19 mouse cellular contexts compared by ENCODE assay signal in genomic region chr7:37837883-37838282, GRCm38 (mm10).
DNase-seq lines count a peak whose midpoint lies in the region; ATAC-seq lines count a peak whose summit lies in the region.
"Had no signal": no experiment of that assay in that cellular context is flagged by ENCODE, and none has a peak within 500 bp of the region (broad histone marks: within the 10 kb centered on the region; RNA-seq: fewer than 3 reads in every experiment).

No protein-coding gene starts in this region.

- no peaks in the 10 kb centered on the region for H3K36me3 ChIP-seq in lung, embryonic 16.5 days (ENCODE audit: control insufficient read depth, insufficient read depth, low read length)
- H3K36me3 ChIP-seq in heart, embryonic 11.5 days (ENCODE audit: control insufficient read depth, insufficient read depth, low read length) = no peaks in the 10 kb centered on the region
- H3K36me3 ChIP-seq: hindbrain, embryonic 10.5 days; limb, embryonic 12.5 days; liver, embryonic 13.5 days; lung, embryonic 15.5 days; midbrain, embryonic 12.5 days had no signal

- no peak for DNase-seq in lung, postnatal 25 days (ENCODE audit: low spot score)
- DNase-seq in brain, adult 2 months (ENCODE audit: low read depth, low spot score) = peak; percentile 35
- DNase-seq in heart, postnatal 4 days = peak; percentile 44
- DNase-seq in urinary bladder, postnatal 4 days (ENCODE audit: low spot score in 2 of 2) = no peak
- DNase-seq in gastrocnemius, adult 8-10 months (ENCODE audit: low spot score in 2 of 2) = no peak
- DNase-seq: cerebellum, adult 11-12 months; cerebellum, postnatal 36 days; gastrocnemius, postnatal 10 days; kidney, adult 2 months; kidney, postnatal 25 days; liver, embryonic 13.5 days; right cerebral cortex, postnatal 4 days; thymus, postnatal 4 days had no signal

- H3K4me1 ChIP-seq in lung, embryonic 16.5 days (replicated peaks; ENCODE audit: control insufficient read depth, insufficient read depth, low read length) = peaks cover 2% of the 10 kb centered on the region; the same call in 1 of the 2 replicates
- peaks cover 20% of the 10 kb centered on the region for H3K4me1 ChIP-seq in heart, embryonic 11.5 days (ENCODE audit: control insufficient read depth, insufficient read depth, low read length)
- H3K4me1 ChIP-seq: liver, embryonic 13.5 days had no signal

- H3K27me3 ChIP-seq in lung, embryonic 16.5 days (ENCODE audit: control insufficient read depth, insufficient read depth, low read depth, low read length) = no peaks in the 10 kb centered on the region
- H3K27me3 ChIP-seq in heart, embryonic 11.5 days (ENCODE audit: control insufficient read depth, insufficient read depth, low read length) = no peaks in the 10 kb centered on the region
- H3K27me3 ChIP-seq: limb, embryonic 12.5 days; liver, embryonic 13.5 days; midbrain, embryonic 12.5 days had no signal

- no peak overlapping the region for H3K4me2 ChIP-seq in lung, embryonic 16.5 days (ENCODE audit: low read depth, low read length)
- no peak overlapping the region for H3K4me2 ChIP-seq in heart, embryonic 11.5 days
- H3K4me2 ChIP-seq: limb, embryonic 12.5 days; liver, embryonic 13.5 days; lung, embryonic 15.5 days; midbrain, embryonic 12.5 days had no signal

- no peaks in the 10 kb centered on the region for H3K9me3 ChIP-seq in lung, embryonic 16.5 days (ENCODE audit: control insufficient read depth, low read length)
- H3K9me3 ChIP-seq in heart, embryonic 11.5 days (replicated peaks; ENCODE audit: control insufficient read depth, low read length) = no peaks in the 10 kb centered on the region
- H3K9me3 ChIP-seq: hindbrain, embryonic 10.5 days; limb, embryonic 12.5 days; liver, embryonic 13.5 days; lung, embryonic 15.5 days; midbrain, embryonic 12.5 days had no signal

- WGBS in lung, embryonic 16.5 days = 58% methylated on average over 5 of the region's 5 CpGs
- WGBS in heart, embryonic 11.5 days (ENCODE audit: insufficient replicate concordance) = 52% methylated on average over 5 of the region's 5 CpGs

- no peak overlapping the region for H3K4me3 ChIP-seq in lung, embryonic 16.5 days (ENCODE audit: low read length)
- no peak overlapping the region for H3K4me3 ChIP-seq in heart, embryonic 11.5 days (ENCODE audit: low read depth, low read length)
- H3K4me3 ChIP-seq: hindbrain, embryonic 10.5 days; limb, embryonic 12.5 days; liver, embryonic 13.5 days; lung, embryonic 15.5 days; midbrain, embryonic 12.5 days had no signal

- H3K9ac ChIP-seq in lung, embryonic 16.5 days (ENCODE audit: low read length) = no peak overlapping the region
- 0 out of 2 replicates have a peak overlapping the region, but pooled peaks have one; percentile 16 for H3K9ac ChIP-seq in heart, embryonic 11.5 days (ENCODE audit: low read depth, low read length)
- H3K9ac ChIP-seq: limb, embryonic 12.5 days; liver, embryonic 13.5 days; lung, embryonic 15.5 days; midbrain, embryonic 12.5 days had no signal

- peak; percentile 20; the same call in 1 of the 2 replicates for ATAC-seq in lung, embryonic 16.5 days (ENCODE audit: low read depth)
- ATAC-seq in heart, embryonic 11.5 days (replicated peaks; ENCODE audit: insufficient number of reproducible peaks, low FRiP score, low TSS enrichment) = peak; percentile 58

- H3K27ac ChIP-seq in lung, embryonic 16.5 days (ENCODE audit: low read length) = no peak overlapping the region
- H3K27ac ChIP-seq in heart, embryonic 11.5 days (ENCODE audit: low read depth, low read length) = peak overlapping the region; percentile 78
- H3K27ac ChIP-seq: hindbrain, embryonic 10.5 days; limb, embryonic 12.5 days; liver, embryonic 13.5 days; lung, embryonic 15.5 days; midbrain, embryonic 12.5 days had no signal

Comparison
In these comparisons a context has a peak if more than half of its experiments do, and no peak if none do; other contexts are left out.
1. DNase-seq: peak in brain, adult 2 months (single experiment) and heart, postnatal 4 days (single experiment); none in lung, postnatal 25 days (single experiment), urinary bladder, postnatal 4 days (0 of 2) and gastrocnemius, adult 8-10 months (0 of 2).